Mouse (Mus musculus): ENCODE results near the gene Tank.

The Tank gene

DNA sequence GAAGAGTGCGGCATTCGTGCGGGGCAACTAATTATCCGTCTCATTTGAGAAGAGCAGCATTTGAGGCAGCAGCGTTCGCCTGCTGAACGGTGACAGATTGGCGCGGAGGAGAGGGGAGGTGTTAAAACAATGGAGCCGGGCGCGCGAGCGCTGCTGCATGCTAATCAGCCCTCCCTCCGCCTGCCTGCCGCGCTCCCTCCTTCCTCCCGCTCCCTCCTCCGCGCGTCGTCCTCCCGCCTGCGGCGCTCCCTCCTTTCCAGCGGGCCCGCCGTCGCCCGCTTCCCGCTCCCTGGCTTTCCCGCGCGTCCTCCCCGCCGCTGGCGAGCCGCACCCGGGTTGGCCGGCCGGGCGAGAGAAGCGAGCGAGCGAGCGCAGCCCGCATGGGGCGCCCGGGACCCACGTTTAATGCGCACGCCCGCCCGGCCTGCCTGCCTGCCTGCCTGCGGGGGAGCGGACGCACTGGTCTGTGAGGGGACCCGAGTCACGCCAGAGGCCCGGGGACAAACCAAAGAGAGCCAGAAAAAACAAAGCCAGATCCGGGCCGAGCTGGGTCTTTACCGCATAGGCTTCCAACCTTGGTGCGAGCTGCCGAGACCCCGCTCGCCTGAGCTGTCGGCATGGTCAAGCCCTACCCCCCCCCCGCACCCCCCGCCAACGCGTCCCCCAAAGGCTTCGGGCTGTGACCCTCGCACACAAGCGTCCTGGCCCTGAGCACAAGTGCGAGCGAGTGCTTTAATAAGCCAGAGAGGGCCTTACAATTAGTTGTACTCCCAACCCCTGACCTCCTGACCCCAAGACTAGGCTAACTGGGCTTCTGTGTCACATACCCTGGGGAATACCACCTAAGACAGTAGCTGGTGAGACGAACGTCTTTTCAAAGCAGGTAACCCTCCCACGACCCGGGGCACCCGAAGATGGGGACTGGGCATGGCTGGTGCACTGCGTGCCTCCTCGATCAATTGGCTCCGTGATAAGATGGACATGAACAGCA is 78.3 kb downstream of the Tank start:
- DNase-seq: peak; percentile 37 to 66

GRCm38 (mm10) chr2:61659254-61659653 is 80.9 kb downstream of the Tank start:
- DNase-seq: no peak

GRCm38 (mm10) chr2:61662833-61663232 is 84.4 kb downstream of the Tank start:
- DNase-seq: no peak

- no peak for DNase-seq
These were observed 85.3 kb downstream of the Tank start for GRCm38 (mm10) chr2:61663573-61664241.

DNA sequence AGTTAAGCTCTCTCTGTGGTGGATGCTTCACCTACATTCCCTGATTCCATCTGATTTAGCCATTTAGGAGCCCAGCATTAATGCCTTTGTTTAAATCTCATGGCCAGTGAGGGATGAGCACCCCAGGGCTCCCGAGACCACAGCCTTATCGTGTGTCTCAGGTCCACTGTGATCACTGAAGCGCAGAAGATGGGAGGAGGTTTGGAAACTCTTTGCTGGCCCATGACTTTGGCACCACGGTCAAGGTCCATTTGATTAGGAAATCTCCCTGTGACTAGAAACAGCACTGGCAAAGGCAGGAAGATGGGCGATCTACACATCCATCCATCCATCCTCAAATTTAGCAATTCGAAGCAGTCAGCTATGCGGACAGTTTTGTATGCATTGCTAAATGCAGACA is 89.0 kb downstream of the Tank start:
- DNase-seq: no peak

GRCm38 (mm10) chr2:61668260-61668659 is 89.9 kb downstream of the Tank start:
- DNase-seq: peak; percentile 42 to 83

DNA sequence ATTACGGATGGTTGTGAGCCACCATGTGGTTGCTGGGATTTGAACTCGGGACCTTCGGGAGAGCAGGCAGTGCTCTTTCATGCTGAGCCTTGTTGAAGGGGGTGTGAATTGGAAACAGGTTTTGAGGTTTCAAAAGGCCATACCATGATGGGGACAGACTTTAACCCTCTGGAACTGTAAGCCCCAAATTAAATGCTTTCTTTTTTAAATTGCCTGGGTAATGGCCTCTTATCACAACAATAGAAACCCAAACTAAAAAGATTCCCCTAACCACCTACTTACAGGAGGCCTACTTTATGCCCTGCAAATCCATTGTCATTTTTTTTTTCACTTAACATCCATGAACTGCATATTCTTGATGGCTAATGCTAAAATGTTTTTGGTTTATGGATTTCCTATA is 96.2 kb downstream of the Tank start:
- DNase-seq: no peak

DNA sequence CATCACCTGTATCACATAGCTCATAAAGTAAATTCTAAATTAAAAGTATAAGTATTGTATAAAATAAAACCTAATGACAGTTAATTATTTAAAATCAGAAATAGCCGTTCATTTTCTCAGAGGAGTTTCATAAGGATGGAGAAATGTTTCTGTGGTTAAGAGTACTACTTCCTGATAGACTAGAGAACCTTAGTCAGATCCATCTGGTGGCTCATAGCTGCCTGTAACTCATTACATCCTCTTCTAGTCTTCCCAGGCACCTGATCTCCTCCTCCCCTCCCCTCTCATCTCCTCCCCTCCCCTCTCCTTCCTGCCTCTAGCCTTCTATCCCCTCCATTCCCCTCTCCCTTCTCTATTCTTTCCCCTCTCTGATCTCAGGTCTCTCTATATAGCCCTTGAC is 103.2 kb downstream of the Tank start:
- DNase-seq: no peak

DNA sequence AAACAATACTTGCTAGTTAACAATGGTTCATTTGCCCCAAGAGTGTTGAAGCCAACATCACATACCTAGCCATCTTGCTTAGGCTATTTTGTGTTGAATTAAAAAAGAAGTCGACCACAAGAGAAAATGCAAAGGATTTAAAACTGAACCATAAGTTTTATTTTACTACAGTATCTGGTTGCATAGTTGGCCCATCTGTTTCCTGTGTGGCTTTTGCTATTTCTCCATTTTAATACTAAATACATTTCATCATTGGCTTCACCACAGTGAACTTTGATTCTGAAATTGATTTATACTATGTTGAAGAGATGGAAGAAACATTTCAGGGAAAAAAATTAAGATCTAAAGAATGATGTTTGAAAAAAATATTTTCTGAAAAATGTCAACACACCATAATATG is 108.1 kb downstream of the Tank start:
- DNase-seq: no peak

DNA sequence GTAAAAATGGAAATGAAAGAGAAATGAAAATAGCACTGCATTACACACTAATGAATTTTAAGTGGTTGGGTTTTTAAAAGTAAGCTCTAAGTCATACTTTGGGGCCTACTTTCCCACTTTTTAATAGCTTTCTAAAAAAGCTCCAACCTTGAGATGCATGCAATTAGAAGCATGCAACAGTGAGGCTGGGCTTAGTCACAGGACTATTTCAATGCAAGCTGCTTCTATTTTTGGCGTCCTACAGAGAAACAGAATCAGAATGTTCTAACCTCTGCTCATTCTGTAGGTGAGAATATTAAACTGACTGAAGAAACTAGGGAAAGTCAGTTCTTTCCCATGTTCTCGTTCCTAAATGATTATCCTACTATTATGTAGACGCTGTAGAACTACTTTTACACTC is 110.7 kb downstream of the Tank start:
- no peak for DNase-seq
